Mouse (Mus musculus) forebrain, postnatal 0 days (tissue): Measurements from ENCODE around the gene Slc26a5. TPM values are rescaled to one million over a fixed set of nuclear protein-coding genes. Genes with fewer than 3 reads are reported as not detected.
A peak's percentile ranks its signal among the peaks of the same experiment; 100 is the strongest.

Experiments used
- ATAC-seq: fragments of 200-750 bp; cut with Nextera tagmentation; 2 replicates; pipeline ENCODE4 v1.8.0; 2017; ENCODE audit warnings: mild to moderate bottlenecking, moderate library complexity
- DNase-seq: peaks from one replicate; pipeline ENCODE4 v3.0.0-alpha.2; 2015
- H3K27ac ChIP-seq: fragments of 300-500 bp; sonication (generic); 2 replicates; pipeline ENCODE4 v1.5.1; 2014; ENCODE audit warnings: low read depth, mild to moderate bottlenecking, antibody characterized with exemption, low read length, moderate library complexity, mixed read lengths
- H3K27me3 ChIP-seq: fragments of 300-500 bp; sonication (generic); 2 replicates; pipeline ENCODE4 v1.6.1; 2014; ENCODE audit warnings: mild to moderate bottlenecking, low read length, mixed read lengths; ENCODE audit not compliant: insufficient read depth
- H3K36me3 ChIP-seq: fragments of 300-500 bp; sonication (generic); 2 replicates; pipeline ENCODE4 v1.6.1; 2014; ENCODE audit warnings: mild to moderate bottlenecking, moderate library complexity; ENCODE audit not compliant: insufficient read depth
- H3K4me1 ChIP-seq: fragments of 300-500 bp; sonication (generic); 2 replicates; pipeline ENCODE4 v1.6.1; 2014; ENCODE audit warnings: antibody characterized with exemption; ENCODE audit not compliant: insufficient read depth
- H3K4me2 ChIP-seq: fragments of 300-500 bp; sonication (generic); 2 replicates; pipeline ENCODE4 v1.6.1; 2014; ENCODE audit warnings: low read depth, mild to moderate bottlenecking, moderate library complexity
- H3K4me3 ChIP-seq: fragments of 300-500 bp; sonication (generic); 2 replicates; pipeline ENCODE4 v1.5.1; 2014; ENCODE audit warnings: low read depth, low read length, mixed read lengths
- H3K9ac ChIP-seq: fragments of 300-500 bp; sonication (generic); 2 replicates; pipeline ENCODE4 v1.6.1; 2014; ENCODE audit warnings: mild to moderate bottlenecking
- H3K9me3 ChIP-seq: fragments of 300-500 bp; sonication (generic); 2 replicates; pipeline ENCODE4 v1.6.1; 2016; ENCODE audit warnings: low read length
- CTCF ChIP-seq: sonication (generic); IDR thresholded peaks from 2 replicates; pipeline ENCODE4 v1.5.1; 2016; ENCODE audit warnings: antibody characterized with exemption, control low read depth, low read depth
- WGBS: fragments of 180-500 bp; shearing (Covaris S2); extraction: QIAGEN DNeasy Blood & Tissue Kit; methylation state at CpG from one replicate; pipeline ENCODE4 v1.1.7; 2014; 5-methylcytosine and 5-hydroxymethylcytosine counted together
- polyA plus RNA-seq: library from polyadenylated mRNA; unstranded; fragments of >200 nt; fragmentation: Nextera tagmentation; extraction: Ambion mirVana; gene quantifications from 2 replicates; pipeline ENCODE4 v1.2.1, GENCODE M21; 2015
- total RNA-seq: library from RNA; depleted of rRNA; stranded (reverse); fragments of >200 nt; gene quantifications from 2 replicates; pipeline ENCODE4 v1.2.3, GENCODE M21; 2014; rRNA removed

Gene Slc26a5
- total RNA-seq: 0.08 and 0.38 TPM in 2 replicates
- 0.21 and 0.35 TPM in 2 replicates for polyA plus RNA-seq

- H3K4me3 ChIP-seq: peak within 1 kb of the TSS; percentile 35
- ATAC-seq (peak; percentile 28; the same call in 1 of the 2 replicates), DNase-seq (peak; percentile 4)
These were observed at the start of gene Slc26a5 for GRCm38 (mm10) chr5:21865346-21866107. TSS of gene Slc26a5 (minus strand) at chr5:21865604.

GRCm38 (mm10) chr5:21914776-21915175 lies 49.4 kb upstream of the Slc26a5 start:
- DNase-seq: no peak
- no peak overlapping the region for H3K27ac ChIP-seq
- no peak for ATAC-seq
- no peak overlapping the region for H3K9ac ChIP-seq
- H3K36me3 ChIP-seq: no peaks in the 10 kb centered on the region
- H3K9me3 ChIP-seq: no peaks in the 10 kb centered on the region
- H3K4me1 ChIP-seq: no peaks in the 10 kb centered on the region
- no peaks in the 10 kb centered on the region for H3K27me3 ChIP-seq
- H3K4me2 ChIP-seq: no peak overlapping the region
- WGBS: 76% methylated on average over 3 of the region's 3 CpGs
- no peak for TF ChIP-seq CTCF
- no peak overlapping the region for H3K4me3 ChIP-seq

More at GRCm38 (mm10) chr5:21865346-21866107, at the start of gene Slc26a5:
- H3K36me3 ChIP-seq: no peaks in the 10 kb centered on the region
- 3% methylated on average over 29 of the region's 29 CpGs for WGBS
- peak within 1 kb of the TSS; percentile 71 for H3K4me2 ChIP-seq
- no peak within 1 kb of the TSS for H3K27ac ChIP-seq
- H3K9me3 ChIP-seq: no peaks in the 10 kb centered on the region
- TF ChIP-seq CTCF: no peak
- no peaks in the 10 kb centered on the region for H3K4me1 ChIP-seq
- H3K9ac ChIP-seq: peak within 1 kb of the TSS; percentile 22; the same call in 1 of the 2 replicates
- H3K27me3 ChIP-seq: no peaks in the 10 kb centered on the region

GRCm38 (mm10) chr5:21912835-21913530 lies 47.6 kb upstream of the Slc26a5 start:
- H3K4me3 ChIP-seq: no peak overlapping the region
- no peaks in the 10 kb centered on the region for H3K36me3 ChIP-seq
- no peak overlapping the region for H3K4me2 ChIP-seq
- no peak overlapping the region for H3K9ac ChIP-seq
- H3K27me3 ChIP-seq: no peaks in the 10 kb centered on the region
- no peaks in the 10 kb centered on the region for H3K9me3 ChIP-seq
- no peaks in the 10 kb centered on the region for H3K4me1 ChIP-seq
- DNase-seq (no peak), ATAC-seq (no peak)
- TF ChIP-seq CTCF: no peak
- 91% methylated on average over 23 of the region's 23 CpGs for WGBS
- no peak overlapping the region for H3K27ac ChIP-seq

GRCm38 (mm10) chr5:21910726-21911125 lies 45.3 kb upstream of the Slc26a5 start:
- H3K4me2 ChIP-seq: no peak overlapping the region
- H3K9me3 ChIP-seq: no peaks in the 10 kb centered on the region
- no peak overlapping the region for H3K4me3 ChIP-seq
- H3K36me3 ChIP-seq: no peaks in the 10 kb centered on the region
- ATAC-seq (no peak), DNase-seq (no peak)
- H3K9ac ChIP-seq: no peak overlapping the region
- WGBS: 96% methylated on average over 12 of the region's 12 CpGs
- H3K27ac ChIP-seq: no peak overlapping the region
- no peaks in the 10 kb centered on the region for H3K27me3 ChIP-seq
- H3K4me1 ChIP-seq: no peaks in the 10 kb centered on the region
- TF ChIP-seq CTCF: no peak

GRCm38 (mm10) chr5:21909713-21910112 lies 44.3 kb upstream of the Slc26a5 start:
- no peaks in the 10 kb centered on the region for H3K4me1 ChIP-seq
- TF ChIP-seq CTCF: no peak
- ATAC-seq (no peak), DNase-seq (no peak)
- no peak overlapping the region for H3K4me3 ChIP-seq
- no peaks in the 10 kb centered on the region for H3K9me3 ChIP-seq
- WGBS: 93% methylated on average over 3 of the region's 3 CpGs
- H3K27me3 ChIP-seq: no peaks in the 10 kb centered on the region
- no peak overlapping the region for H3K9ac ChIP-seq
- H3K27ac ChIP-seq: no peak overlapping the region
- H3K4me2 ChIP-seq: no peak overlapping the region
- H3K36me3 ChIP-seq: no peaks in the 10 kb centered on the region

GRCm38 (mm10) chr5:21901411-21901810 lies 36.0 kb upstream of the Slc26a5 start:
- H3K4me2 ChIP-seq: no peak overlapping the region
- H3K9me3 ChIP-seq: no peaks in the 10 kb centered on the region
- H3K4me3 ChIP-seq: no peak overlapping the region
- no peak overlapping the region for H3K9ac ChIP-seq
- DNase-seq (no peak), ATAC-seq (no peak)
- no peak overlapping the region for H3K27ac ChIP-seq
- TF ChIP-seq CTCF: no peak
- H3K36me3 ChIP-seq: no peaks in the 10 kb centered on the region
- no peaks in the 10 kb centered on the region for H3K4me1 ChIP-seq
- 70% methylated on average over 12 of the region's 12 CpGs for WGBS
- H3K27me3 ChIP-seq: no peaks in the 10 kb centered on the region

- no peak overlapping the region for H3K9ac ChIP-seq
- H3K4me3 ChIP-seq: no peak overlapping the region
- 71% methylated on average over 6 of the region's 6 CpGs for WGBS
- H3K27me3 ChIP-seq: no peaks in the 10 kb centered on the region
- TF ChIP-seq CTCF: no peak
- no peak overlapping the region for H3K27ac ChIP-seq
- no peaks in the 10 kb centered on the region for H3K9me3 ChIP-seq
- H3K36me3 ChIP-seq: no peaks in the 10 kb centered on the region
- ATAC-seq: no peak
- H3K4me1 ChIP-seq: no peaks in the 10 kb centered on the region
- DNase-seq: no peak
- H3K4me2 ChIP-seq: no peak overlapping the region
These were observed 35.5 kb upstream of the Slc26a5 start for GRCm38 (mm10) chr5:21900891-21901290.
